Mouse (Mus musculus): ENCODE measurements at regions not wholly inside any gene's neighbourhood (a gene's known extent, or its start where the extent isn't known, plus 50 kb on each side); places are given as distances from the start of the nearest gene placed in this dataset.

DNA sequence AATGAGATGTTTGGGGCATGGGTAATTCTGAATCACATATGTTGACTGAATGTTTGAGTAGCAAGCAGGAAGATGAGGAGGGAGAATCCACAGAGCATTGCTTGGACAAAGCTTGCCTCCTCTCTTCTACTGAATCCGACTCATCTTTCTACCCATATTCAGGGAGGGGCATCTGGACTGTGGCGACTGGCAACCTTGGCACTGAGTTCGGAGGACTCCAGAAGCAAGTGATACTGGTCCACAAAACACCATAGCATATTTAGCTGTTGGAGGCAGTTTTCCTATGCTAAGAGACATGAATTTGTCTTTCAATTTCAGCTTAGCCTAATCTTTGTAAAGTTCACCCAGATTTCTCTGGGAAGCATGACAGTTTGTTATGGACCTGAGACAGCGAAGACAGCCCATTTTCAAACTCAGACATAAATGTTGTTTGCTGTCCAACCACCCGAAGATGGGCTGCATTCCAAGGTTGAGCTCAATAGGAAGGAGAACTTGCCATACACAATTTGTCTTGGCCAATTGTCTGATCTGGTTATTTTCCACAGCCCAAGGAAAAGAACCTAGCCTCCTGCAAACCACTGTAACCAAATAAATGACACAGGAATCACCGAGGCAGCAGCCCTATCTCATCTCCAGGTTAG, 224.0 kb upstream of the Pld5 start:
- no peak for DNase-seq

DNA sequence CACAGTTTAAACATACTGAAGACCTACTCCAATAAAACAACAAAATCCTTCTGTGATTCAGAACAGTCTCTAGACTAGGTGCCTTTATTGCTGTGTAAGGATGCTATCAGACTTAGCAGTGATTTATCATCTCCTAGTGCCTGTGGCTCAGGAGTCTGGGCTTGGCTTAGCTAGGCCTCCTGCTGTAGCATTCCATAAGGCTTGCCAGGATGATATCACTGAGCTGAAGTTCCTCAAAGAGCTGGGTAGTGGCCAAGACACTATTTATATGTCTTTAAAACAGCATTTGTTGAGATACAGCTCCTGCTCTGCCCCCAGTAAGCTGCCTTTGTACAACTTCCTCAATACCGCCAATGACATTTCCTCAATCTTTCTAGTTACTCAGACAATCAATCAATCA, 193.4 kb upstream of the Pld5 start:
- no peak for DNase-seq

DNA sequence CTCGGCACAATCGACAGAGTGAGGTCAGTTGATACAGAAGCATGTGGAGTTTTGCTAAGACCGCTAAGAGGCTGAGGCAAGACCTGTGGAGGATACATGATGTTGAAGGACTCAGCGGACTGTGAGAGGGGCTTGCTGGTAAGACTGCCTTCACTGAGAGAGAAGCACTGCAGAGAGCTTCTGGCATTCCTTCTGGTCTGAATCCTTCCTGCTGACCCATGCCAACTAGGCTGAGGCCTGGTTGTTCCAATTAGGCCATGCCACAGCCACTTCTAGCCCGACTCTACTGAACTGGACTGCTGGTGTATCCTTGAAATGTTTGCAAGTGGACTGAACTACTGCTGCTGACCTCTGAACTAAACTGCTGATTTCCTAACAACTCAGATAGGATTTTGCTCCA, 187.0 kb upstream of the Pld5 start:
- no peak for DNase-seq

DNA sequence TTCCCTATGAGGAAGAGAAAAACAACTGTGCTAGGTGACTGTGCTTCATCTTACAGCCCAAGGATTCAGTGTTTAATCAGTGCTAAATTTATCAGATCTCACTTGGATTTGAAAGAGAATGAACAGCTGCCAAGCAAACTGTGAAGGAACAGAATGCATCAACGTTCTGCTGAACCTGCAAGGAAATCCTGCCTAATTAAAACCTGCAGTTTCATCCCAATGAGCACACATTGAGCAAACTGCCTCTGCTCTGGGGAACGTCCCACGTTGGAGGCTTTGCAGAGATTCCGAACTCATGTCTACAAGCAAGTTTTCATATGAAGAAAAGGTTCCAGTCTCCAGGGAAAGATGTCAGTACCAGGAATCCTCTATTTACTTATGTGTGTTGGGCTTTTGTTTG, 171.6 kb upstream of the Pld5 start:
- DNase-seq, result no peak

DNA sequence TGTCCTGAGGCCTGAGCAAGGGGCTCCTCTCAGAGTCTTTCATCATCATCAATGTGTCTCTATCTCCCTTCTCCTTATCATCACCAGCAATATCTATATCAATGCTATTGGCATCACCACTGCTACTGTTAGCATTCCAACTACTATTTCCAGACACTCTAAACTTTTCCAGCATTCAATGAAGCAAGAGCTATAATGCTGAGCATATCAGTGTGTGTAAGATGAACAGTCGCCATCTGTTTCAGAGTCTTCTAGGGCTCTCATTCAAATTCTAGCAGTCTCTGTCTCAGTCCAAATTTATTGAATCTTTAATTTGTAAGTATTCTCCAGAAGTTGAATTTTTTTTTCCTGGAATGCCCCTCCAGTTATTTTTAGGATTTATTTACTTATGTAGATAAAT, 168.6 kb upstream of the Pld5 start:
- DNase-seq, result no peak

DNA sequence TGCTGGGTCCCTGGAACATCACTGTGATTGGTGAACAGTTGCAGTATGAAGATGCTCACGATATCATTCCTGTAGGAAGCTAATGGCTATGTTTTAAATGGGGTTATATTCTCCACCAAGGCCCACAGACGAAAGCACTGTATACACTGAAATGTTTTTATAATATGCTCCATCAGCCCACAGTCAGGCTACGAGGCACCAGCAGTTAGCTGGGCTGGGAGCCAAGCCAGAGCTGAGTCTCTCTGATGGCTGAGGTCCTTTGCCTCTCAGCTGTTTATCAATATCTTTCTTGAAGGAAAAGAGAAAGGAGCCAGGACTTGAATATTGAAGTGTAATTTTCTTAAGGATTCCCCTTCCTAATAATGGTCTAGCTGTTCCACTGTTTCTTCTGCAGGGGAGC, 165.1 kb upstream of the Pld5 start:
- DNase-seq, result no peak

DNA sequence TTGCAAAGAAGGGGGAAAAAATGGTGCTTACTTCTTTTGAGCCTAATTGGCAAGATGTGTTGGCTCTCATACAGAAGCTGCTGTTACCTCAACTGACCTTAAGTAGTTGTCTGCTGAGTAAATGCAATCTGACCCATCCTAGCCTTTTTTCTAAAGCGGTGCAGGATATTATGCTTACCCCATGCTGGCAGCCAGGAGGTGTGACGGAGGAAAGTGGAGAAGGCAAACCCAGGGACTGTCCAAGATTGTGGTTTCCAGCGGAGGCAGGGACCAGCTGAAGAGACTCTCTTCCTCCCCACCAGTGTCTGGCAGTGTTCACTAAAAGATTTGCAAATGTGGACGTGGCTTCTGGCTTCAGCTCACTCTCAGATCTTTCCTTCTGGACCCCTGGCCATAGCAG, 152.7 kb upstream of the Pld5 start:
- DNase-seq, result no peak

DNA sequence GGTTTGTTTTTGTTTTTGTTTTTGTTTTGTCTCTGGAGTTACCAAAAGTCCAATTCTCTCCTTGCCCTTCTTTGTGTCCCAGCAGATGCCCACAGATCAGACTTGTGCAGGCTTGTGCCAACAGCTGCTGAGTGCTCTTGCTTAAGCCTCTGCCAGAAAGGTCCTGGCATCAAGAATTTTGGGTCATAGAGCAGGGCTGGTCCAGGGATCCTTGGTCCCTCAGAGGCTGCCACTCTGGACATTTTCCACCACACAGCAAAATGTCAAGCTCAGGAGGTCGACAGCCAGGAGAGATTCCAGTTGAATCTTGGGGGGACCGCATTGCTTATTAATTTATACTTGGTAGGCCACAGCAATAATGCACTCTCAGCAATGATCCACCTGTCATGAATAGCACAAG, 151.9 kb upstream of the Pld5 start:
- no peak for DNase-seq

DNA sequence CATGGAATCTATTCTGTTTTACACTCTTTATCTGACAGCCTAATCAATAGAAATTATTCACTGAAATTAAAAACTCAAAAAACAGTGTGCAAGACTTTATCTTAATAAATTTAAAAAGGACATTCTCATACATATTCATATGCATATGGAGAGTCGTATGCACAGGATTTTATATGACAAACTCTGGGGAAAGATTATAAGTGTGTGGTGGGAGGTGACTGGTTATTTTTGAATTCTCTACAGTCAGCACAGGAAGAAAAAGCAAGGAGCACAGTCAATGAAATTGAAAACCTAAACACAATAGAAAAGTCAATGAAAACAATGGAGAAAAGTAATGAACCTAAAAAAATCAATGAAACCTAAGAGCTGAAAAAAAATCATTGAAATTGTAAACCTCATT, 142.1 kb upstream of the Pld5 start:
- no peak for DNase-seq

DNA sequence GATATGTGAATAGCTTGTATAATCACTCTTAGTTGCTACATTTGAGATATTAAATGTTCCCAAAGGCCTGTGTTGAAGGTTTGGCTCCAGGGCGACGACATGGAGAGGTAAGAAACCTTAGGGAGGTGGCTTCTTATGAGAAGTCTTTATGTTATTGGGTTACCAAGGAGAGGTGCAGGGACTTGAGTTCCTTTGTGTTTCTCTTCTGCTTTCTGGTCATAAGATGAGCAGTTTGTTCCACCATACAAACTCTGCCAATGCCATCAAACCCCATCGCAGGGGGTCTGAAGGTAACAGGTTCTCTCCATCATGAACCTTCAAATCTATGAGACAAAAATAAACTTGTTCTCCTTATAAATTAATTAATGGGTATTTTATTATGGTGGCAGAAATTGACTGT, 129.0 kb upstream of the Pld5 start:
- no peak for DNase-seq

DNA sequence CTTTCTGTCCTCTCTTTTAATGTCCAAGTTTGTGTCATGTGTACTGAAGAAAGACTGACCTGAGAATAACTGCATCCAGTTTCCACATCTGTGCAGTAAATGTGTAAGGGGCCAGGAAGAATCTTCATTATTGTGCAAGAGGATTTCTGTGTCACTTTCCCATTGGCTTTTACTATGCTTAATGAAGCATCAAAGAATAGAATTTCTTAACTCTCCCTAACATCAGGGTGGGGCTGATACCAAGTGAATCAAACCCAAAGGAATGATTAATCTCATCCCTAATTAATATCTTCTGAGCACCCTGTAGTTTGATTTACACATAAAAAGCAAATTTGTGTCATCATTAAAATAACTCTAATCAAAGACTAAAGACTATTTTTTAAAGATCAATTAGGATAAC, 104.5 kb upstream of the Pld5 start:
- no peak for DNase-seq

DNA sequence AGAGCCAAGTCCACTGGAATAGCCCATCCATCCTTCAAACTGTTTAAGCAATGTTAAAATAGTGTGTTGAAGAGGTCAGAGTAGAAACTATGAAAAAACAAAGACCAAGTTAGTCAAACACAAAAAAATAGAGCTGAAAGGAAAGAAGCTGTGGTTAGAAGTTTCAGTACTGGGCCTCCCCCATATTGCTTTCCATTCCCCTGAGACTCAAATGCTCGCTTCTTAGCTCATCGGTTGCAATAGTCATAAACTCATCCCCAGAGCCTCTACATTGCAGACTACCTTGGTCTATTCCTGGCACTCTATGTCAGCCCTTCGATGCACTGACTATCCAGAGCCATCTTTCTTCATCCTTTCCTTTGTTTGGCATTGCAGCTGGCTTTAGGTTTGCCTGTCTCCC, 91.8 kb upstream of the Pld5 start:
- no peak for DNase-seq

DNA sequence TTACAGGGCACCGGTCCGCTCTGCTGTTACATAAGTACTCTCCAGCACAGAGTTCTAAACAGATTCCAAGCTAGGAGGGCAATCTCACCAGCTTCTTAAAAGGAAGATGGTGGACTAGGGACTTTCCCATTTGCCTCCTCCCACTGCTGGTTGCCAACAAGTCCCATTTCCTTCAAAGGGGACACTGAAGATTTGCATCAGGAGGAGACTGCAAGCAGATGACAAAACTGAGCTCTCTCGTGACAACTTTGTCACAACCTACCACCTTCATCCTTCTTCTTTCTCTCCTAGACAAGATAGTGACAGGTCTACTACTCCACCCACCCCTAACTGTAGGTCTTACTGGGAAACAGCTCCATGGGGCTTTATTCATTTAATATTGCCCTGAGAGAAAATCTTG, 85.8 kb upstream of the Pld5 start:
- no peak for DNase-seq

DNA sequence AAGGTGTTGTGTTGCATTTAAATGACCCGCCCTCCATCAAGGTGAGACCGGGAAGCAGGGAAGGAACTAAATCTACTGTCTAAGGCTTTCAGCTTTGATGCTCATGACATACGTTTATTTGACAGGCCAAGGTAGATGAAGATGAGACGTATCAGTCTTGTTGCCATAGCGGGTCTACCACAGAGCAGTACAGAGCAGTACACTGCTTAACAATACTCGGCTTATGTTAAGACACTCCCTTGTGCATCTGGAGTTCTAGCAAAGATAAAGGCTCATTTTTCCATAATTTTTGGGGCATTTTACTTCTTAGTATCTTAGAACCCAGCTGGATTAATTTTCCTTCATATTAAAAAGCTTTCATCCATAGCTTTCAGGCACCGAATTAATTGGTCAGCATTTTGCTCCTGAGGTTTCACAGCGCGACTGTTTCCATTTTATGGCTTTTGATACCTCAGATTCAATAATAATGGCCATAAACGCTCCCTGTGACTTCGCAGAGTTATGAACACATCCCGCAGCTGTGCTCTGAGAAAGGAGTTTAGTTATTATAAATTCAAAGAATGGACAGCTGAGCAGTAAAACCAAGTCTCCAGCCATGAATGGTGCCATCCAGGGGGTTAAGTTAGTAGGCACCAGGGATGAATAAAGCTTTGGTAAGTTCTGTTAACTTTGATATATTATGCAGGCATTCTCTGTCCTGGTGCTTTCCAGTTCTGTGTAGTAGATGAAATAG, 85.0 kb upstream of the Pld5 start:
- DNase-seq, result no peak

DNA sequence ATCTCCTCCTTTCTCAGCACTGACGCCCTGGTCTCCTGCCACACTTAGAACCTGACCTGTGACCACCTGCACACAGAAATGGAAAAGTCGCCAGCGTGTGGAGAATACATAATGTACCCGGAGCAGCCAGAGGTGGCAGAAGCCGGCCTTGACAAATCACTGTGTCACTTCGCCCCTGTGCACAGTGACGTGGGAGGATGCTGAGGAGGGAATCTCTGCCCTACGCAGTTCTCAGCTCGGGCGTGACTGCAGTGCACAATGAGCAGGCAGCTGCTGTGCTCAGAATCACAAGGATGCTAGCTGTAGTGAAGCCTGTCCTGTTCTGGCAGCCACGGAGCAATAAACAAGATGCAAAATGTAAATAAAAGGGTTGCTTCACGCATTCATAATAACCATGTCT, 80.2 kb upstream of the Pld5 start:
- DNase-seq, result no peak

DNA sequence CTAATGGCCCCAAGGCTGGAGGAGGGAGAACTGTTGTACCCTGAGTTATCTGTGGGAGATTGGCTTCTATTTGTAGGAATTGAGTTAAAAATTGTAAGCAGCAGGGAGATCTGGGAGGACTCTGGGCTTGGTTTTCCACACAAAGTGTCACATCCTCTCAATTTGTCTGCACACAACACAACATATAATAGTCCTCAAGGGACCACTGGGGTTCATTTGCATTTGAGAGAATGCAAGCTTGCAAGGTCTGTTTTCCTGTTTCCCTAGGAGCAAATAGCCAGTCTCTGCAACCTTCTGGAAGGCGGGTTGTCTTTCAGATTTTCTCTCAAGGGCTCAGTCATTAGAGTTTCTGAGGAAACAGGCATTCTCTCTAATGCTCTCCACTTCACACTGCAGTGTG, 79.8 kb upstream of the Pld5 start:
- no peak for DNase-seq

DNA sequence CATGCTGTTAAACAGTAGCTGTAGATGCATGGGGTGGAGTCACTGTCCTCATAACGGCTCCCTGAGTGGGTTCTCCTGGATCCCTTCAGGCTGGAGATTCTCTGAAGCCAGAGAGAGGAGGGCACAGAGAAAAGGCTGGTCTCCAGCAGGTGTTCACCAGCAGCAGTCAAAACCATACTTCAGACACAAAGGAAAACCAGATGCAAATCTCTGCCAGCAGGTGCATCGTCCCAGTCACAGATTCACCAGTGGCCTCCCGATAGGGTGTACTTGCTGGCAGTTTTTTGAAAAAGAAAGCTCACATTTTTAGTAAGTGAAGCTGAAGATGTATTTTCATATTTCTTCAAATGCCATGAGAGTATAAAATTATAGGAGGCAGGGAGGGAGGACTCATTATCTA, 77.6 kb upstream of the Pld5 start:
- no peak for DNase-seq

DNA sequence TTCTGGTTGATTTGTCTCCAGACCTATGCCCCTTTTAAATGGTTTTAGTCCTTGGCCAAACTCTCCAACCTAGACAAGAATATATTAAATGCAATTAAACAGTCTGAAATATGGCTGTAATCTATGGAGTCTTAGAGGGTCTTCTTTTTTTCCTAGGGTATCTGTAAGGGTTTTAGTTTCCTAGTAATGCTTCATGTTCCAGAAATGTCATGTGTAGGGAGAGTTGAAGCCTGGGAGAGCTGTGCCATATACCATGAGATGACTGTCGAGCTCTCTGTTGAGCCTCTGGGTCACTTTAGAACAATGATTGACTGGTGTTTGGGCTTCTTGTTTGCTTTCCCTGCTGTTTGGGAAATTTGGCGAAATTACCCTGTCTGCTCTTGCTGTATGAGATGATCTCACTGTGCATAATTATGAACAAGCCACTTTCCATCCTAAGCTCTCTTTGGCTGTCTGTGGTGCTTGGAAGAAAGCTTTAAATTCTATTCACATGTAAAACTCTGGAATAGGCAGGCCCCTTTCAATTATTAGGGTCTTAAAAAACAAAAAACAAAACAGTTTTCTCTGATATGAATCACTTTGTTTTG, 74.9 kb upstream of the Pld5 start:
- DNase-seq, result no peak

DNA sequence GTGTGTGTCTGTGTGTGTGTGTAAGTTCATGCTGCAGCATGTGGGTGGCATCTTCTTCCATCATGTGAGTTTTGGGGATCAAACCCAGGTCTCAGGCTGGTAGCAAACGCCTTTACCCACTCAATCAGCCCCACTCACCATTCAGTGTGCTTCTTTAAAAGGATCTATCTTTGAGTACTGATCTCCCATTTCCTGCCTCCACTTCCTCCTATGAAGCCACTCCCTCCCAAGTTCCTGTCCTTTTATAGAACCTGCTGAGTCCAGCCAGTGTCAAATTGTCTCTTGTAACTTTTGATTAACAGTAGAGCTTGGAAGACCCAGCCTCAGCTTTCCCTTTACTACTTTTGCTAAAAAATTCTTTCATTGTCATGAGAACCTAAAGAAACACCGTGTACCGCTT, 73.0 kb upstream of the Pld5 start:
- DNase-seq, result no peak

DNA sequence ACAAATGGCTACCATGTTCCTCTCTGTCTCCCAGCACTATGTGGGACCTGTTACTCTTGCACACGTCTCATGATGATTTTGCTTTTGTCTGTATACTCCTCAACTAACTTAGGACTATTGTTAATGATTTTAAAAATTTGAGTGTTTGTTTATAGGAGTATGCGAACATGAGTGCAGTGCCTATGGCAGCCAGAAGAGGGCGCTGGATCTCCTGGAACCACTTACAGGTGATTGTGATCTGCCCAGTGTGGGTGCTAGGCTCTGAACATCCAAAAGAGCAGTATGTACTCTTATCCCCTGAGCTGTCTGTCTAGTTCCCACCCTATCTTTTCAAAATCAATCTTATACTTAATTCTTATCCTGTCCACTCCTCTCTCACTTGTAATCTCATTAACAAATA, 56.2 kb upstream of the Pld5 start:
- peak; percentile 6 for DNase-seq
